40 mouse cellular contexts compared by ENCODE assay signal in the genomic region with DNA sequence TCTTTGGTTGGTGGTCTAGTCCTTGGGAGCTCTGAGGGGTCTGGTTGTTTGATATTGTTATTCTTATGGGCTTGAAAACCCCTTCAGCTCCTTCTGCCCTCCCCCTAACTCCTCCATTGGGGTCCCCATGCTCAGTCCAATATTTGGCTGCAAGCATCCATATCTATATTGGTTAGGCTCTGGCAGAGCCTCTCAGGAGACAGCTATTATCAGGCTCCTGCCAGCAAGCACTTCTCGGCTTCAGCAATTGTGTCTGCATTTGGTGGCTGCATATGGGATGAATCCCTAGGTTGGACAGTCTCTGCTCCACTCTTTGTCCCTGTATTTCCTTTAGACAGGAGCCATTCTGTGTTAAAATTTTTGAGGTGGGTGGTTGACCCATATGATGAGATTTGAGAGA. TPM values are rescaled to one million over a fixed set of nuclear protein-coding genes. Genes with fewer than 3 reads are reported as not detected.
"Had no signal": no experiment of that assay in that cellular context is flagged by ENCODE, and none has a peak within 500 bp of the region (broad histone marks: within the 10 kb centered on the region; RNA-seq: fewer than 3 reads in every experiment).

No protein-coding gene starts in this region.

- H3K9me3 ChIP-seq: heart, embryonic 10.5 days; heart, embryonic 12.5 days; hindbrain, embryonic 13.5 days; hindbrain, embryonic 15.5 days; intestine, embryonic 15.5 days; kidney, embryonic 15.5 days; limb, embryonic 10.5 days; limb, embryonic 12.5 days had no signal

- H3K36me3 ChIP-seq: heart, embryonic 10.5 days; heart, embryonic 12.5 days; hindbrain, embryonic 13.5 days; hindbrain, embryonic 15.5 days; intestine, embryonic 15.5 days; kidney, embryonic 15.5 days; limb, embryonic 10.5 days; limb, embryonic 12.5 days had no signal

- H3K4me2 ChIP-seq: heart, embryonic 12.5 days; hindbrain, embryonic 13.5 days; hindbrain, embryonic 15.5 days; intestine, embryonic 15.5 days; kidney, embryonic 15.5 days; limb, embryonic 12.5 days had no signal

- H3K4me1 ChIP-seq: heart, embryonic 10.5 days; heart, embryonic 12.5 days; hindbrain, embryonic 13.5 days; hindbrain, embryonic 15.5 days; intestine, embryonic 15.5 days; kidney, embryonic 15.5 days; limb, embryonic 10.5 days; limb, embryonic 12.5 days had no signal

- H3K9ac ChIP-seq: forebrain, postnatal 0 days; heart, embryonic 12.5 days; hindbrain, embryonic 13.5 days; hindbrain, embryonic 15.5 days; intestine, embryonic 15.5 days; kidney, embryonic 15.5 days; limb, embryonic 12.5 days had no signal

- DNase-seq: forebrain, postnatal 0 days; gastrocnemius, postnatal 14 days; gastrocnemius, postnatal 36 days; heart, adult 18-20 months; heart, postnatal 14 days; heart, postnatal 36 days; kidney, adult 18-20 months; kidney, adult 9 months; kidney, postnatal 14 days; kidney, postnatal 36 days; layer of hippocampus, adult 9-11 months; layer of hippocampus, postnatal 36 days had no signal

- H3K27me3 ChIP-seq: heart, embryonic 12.5 days; hindbrain, embryonic 13.5 days; hindbrain, embryonic 15.5 days; intestine, embryonic 15.5 days; kidney, embryonic 15.5 days; limb, embryonic 12.5 days had no signal

- H3K27ac ChIP-seq: heart, embryonic 10.5 days; hindbrain, embryonic 13.5 days; hindbrain, embryonic 15.5 days; intestine, embryonic 15.5 days; kidney, embryonic 15.5 days; kidney, postnatal 0 days; limb, embryonic 10.5 days; limb, embryonic 12.5 days had no signal

- ATAC-seq: forebrain, postnatal 0 days; inflammation-experienced regulatory T-cells, adult 6 months; intestine, embryonic 15.5 days; intestine, postnatal 0 days had no signal

- H3K4me3 ChIP-seq: heart, embryonic 10.5 days; heart, embryonic 12.5 days; hindbrain, embryonic 13.5 days; hindbrain, embryonic 15.5 days; intestine, embryonic 15.5 days; kidney, embryonic 15.5 days; limb, embryonic 10.5 days; limb, embryonic 12.5 days had no signal

RNA-seq across cellular contexts. Expression of gene Kel, which starts 6.1 kb away (rescaled TPM):
- total RNA-seq: forebrain, postnatal 0 days; gastrocnemius, adult 18-20 months; gastrocnemius, adult 8-10 months; gastrocnemius, postnatal 14 days; gastrocnemius, postnatal 36 days; heart, adult 18-20 months; layer of hippocampus, adult 18-20 months; layer of hippocampus, adult 8-10 months; layer of hippocampus, postnatal 14 days; layer of hippocampus, postnatal 36 days; left cerebral cortex, adult 18-20 months; left cerebral cortex, adult 8-10 months; left cerebral cortex, postnatal 10 days; left cerebral cortex, postnatal 25 days; liver, adult 2 months had no signal
- polyA plus RNA-seq: forebrain, postnatal 0 days; inflammation-experienced regulatory T-cells, adult 6 months; large intestine, adult 2 months; liver, adult 2 months had no signal

RNA-seq across cellular contexts. Expression of gene Llcfc1, which starts 26.1 kb away (rescaled TPM):
- total RNA-seq: forebrain, postnatal 0 days; gastrocnemius, adult 18-20 months; gastrocnemius, adult 8-10 months; gastrocnemius, postnatal 14 days; gastrocnemius, postnatal 36 days; heart, adult 18-20 months; heart, adult 8-10 months; heart, postnatal 14 days; heart, postnatal 36 days; hematopoietic stem cell, adult 5-6 weeks; layer of hippocampus, adult 18-20 months; layer of hippocampus, adult 8-10 months; layer of hippocampus, postnatal 14 days; layer of hippocampus, postnatal 36 days; left cerebral cortex, adult 18-20 months; left cerebral cortex, adult 8-10 months; left cerebral cortex, postnatal 10 days; left cerebral cortex, postnatal 25 days; liver, adult 2 months had no signal
- polyA plus RNA-seq: forebrain, postnatal 0 days; heart, embryonic 10.5 days; heart, embryonic 12.5 days; heart, embryonic 14.5 days; heart, embryonic 16.5 days; hindbrain, embryonic 11.5 days; hindbrain, embryonic 13.5 days; hindbrain, embryonic 15.5 days; inflammation-experienced regulatory T-cells, adult 6 months; large intestine, adult 2 months; limb, embryonic 10.5 days; limb, embryonic 12.5 days; limb, embryonic 14.5 days; liver, adult 2 months had no signal

RNA-seq across cellular contexts. Expression of gene Trpv5, which starts 29.7 kb away (rescaled TPM):
- total RNA-seq: forebrain, postnatal 0 days; gastrocnemius, adult 18-20 months; gastrocnemius, adult 8-10 months; gastrocnemius, postnatal 14 days; gastrocnemius, postnatal 36 days; heart, adult 18-20 months; heart, adult 8-10 months; heart, postnatal 14 days; heart, postnatal 36 days; hematopoietic stem cell, adult 5-6 weeks; layer of hippocampus, adult 18-20 months; layer of hippocampus, adult 8-10 months; layer of hippocampus, postnatal 14 days; layer of hippocampus, postnatal 36 days; left cerebral cortex, adult 18-20 months; left cerebral cortex, adult 8-10 months; left cerebral cortex, postnatal 10 days; left cerebral cortex, postnatal 25 days; liver, adult 2 months had no signal
- polyA plus RNA-seq: forebrain, postnatal 0 days; heart, embryonic 10.5 days; heart, embryonic 12.5 days; heart, embryonic 14.5 days; heart, embryonic 16.5 days; hindbrain, embryonic 11.5 days; hindbrain, embryonic 13.5 days; hindbrain, embryonic 15.5 days; inflammation-experienced regulatory T-cells, adult 6 months; large intestine, adult 2 months; limb, embryonic 10.5 days; limb, embryonic 12.5 days; limb, embryonic 14.5 days; liver, adult 2 months had no signal
